Mouse (Mus musculus): ENCODE results near the gene Morn3.
"Not testable (repeated sequence)": the region's sequence is repeated elsewhere in the genome, so short reads cannot be mapped to it uniquely, and the experiment has no call there.

Morn3 gene

DNA sequence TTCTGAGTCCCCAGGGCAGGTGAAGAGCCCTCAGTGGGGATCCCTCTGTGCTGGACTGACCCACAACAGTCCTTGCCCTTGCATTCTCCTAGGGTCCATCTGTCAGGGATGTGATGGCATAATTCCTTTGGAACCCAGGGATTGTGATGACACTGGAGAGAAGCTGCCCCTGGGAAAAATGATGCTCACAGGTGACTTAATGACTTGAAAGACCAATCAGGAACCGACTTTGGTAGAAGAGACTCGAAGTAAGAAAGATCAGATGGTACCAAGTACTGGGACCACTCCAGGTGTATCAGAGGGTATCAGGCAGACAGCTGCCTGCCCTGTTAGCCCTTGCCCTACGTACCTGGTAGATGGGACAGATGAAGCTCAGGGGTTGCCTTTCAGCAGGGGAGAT is at the start of gene Morn3:
Morn3 (minus strand) TSS at position 101 of the 400 bp plus-strand sequence.
- no peak for DNase-seq (ENCODE audit: low spot score in 2 of 2)

DNA sequence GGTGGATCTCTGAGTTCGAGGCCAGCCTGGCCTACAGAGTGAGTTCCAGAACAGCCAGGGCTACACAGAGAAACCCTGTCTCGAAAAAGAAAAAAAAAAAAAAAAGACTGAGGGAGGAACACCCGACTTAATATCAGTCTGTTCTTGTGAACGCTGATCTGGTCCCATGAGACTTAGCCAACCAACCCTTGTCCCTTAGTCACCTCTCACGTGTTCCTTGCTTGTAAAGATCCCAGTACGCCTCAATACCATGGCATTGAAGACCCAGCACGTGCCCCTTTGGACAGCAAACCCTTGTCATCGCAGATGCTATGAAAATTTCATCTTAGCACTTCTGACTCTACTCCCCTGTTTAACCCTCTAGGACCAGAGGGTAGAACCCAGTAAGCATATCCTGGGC is 49.5 kb upstream of the Morn3 start:
- no peak for DNase-seq (ENCODE audit: low spot score in 2 of 2)

DNA sequence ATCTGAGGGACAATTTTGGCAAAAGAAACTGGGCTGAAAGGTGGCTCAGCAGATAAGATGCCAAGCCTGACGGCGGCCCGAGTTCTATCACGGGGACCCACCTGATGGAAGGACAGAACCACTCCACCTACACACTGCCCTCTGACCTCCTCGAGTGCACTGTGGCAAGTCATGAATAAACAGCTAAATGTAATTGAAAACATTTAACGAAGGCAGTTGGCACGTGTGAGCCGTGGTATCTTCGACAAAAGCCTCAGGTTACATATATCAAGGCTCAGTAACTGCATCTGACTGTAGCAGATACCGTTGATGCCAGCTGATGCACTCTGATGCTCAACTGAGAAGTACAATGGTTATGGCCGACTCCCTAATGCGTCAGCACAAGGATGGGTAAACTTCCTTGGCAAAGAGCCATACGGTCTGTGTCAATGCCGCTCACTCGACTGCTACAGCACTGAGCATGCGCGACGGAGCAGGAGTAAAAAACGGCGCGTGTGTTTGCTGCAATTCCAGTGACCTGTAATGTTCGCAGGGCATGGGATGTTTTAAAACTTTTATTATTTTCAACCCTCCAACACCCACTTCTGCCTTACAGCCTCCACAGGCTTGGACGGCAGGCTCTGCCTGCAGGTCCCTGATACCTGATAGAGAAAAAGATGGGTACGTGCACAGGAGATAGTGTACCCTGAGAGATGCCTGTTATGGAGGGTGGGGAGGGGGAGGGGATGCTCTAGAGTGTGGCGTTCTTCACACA is 47.6 kb upstream of the Morn3 start:
- DNase-seq (ENCODE audit: low spot score in 2 of 2): no peak

DNA sequence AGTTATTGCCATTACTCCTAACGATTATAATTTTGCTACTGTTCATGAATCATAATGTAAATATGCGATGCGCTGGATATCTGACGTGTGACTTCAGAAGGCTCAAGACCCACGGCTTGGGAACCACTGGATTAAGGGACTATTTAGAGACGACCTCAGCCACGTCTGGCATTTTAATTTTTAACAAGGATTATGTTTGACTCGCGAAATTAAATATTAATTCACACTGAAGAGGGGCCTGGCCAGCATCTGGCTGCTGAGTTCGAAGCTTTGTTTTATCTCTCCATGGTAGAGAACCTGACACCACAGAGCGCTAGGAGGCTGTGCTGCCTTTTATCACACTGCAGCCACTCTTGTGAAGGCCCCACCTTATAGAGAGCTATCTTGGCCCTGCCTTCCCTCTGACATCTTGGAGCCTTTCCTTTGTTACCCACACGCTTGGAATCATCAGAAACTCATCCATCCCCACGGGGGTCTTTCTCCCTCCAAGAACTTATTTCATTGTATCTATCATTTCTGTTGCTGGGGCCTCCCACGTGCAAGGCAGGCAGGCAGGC is 46.3 kb upstream of the Morn3 start:
- DNase-seq (ENCODE audit: low spot score in 2 of 2): no peak

DNA sequence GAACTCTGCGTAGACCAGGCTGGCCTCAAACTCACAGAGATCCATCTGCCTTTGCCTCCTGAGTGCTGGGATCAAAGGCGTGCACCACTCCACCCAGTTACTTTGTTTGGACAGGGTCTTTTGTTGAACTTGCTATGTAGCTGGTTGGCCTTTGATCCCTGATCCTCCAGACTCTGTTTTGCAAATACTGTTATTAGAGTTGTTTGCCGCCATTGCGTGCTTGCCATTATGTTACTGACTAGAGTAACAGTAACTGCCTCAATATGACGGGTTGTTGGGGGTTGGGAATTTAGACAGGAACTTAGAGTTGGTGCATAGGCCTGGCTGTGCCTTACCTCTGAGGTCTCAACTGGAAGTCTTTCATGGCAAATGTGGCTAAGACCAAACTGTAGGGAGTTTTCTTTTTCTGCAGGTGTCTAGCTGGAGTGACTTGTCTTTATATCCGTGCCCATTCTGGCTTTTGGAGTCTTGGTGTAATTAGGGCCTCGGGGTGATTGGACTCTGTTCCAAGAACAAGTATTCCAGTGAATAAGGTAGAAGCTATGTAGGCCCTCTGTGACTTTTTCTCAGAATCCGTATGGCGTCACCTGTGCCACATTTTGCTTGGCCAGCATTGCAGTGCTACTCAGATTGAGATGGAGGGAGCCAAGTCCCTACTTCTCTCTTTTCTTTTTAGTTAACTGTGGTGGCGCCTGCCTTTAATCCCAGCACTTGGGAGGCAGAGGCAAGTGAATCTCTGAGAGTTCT is 43.9 kb upstream of the Morn3 start:
- no peak for DNase-seq (ENCODE audit: low spot score in 2 of 2)

DNA sequence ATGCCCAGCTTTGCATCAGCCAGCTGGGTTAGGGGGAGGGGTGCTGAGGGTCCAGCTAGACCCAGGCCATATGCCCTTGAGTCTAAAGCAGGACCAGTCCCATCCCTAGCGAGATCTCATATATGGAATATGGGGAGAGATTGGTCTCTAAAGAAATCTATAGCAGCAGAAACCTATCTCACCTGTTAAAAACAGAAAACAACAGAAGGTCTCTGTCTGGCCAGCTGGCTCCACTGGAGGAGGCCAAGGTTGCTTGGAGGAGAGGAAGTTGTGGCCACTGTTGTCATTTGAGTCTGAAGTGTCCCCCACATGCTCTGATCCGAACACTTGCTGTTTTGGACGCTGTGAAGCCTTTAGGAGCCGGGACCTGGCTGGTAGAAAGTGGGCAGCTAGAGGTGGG is 42.0 kb upstream of the Morn3 start:
- no peak for DNase-seq (ENCODE audit: low spot score in 2 of 2)

DNA sequence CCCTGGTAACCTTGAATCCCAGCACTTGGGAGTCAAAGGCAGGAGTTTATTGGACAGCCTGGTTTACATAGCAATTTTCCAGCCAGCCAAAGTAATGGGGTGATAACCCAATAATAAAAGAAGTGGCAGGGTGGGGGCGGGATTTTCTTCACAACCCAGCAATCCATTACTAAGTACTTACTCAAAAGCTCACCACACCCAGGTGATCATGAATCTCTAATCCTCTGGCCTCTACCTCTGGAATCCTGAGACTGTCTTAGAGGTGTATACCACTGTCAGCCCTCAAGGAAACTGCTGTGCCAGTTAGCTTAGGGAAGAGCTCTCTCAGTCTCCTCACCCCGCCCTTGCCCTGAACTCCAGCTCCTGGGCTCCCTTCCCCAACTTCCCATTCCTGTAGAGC is 39.7 kb upstream of the Morn3 start:
- DNase-seq (ENCODE audit: low spot score in 2 of 2): no peak

DNA sequence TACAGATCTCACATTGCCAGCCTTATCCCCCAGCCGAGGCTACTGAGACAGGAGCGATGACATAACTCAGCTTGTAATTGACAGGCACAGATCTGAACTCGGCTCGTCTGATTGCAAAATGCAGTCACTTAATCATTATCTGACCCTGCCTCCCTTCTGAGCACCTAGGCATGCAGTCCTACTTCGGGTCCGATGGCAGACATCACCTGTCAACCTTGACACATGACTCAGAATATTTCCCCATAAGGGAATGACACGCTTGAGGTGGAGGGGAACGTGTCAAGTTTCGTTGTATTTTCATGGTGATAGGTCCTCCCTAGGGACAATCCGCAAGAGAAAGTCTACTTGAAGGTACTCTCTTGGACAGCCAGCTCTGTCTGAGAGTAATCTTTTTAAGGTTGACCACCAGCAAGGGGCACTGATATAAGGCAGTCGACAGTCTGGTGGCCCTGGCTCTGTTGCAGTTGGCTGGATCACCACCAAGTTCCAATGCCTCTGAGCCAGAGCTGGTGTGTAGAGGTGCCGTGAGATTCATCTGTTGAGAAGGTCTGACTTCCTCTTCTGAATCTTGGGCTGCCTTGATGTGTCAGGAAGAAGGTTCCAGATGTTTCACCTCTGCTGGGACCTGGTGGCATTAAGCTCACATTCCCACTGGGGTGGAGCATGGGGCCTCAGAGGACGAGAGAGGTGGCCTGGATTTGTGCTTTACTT is 36.7 kb upstream of the Morn3 start:
- DNase-seq (ENCODE audit: low spot score in 2 of 2): no peak

DNA sequence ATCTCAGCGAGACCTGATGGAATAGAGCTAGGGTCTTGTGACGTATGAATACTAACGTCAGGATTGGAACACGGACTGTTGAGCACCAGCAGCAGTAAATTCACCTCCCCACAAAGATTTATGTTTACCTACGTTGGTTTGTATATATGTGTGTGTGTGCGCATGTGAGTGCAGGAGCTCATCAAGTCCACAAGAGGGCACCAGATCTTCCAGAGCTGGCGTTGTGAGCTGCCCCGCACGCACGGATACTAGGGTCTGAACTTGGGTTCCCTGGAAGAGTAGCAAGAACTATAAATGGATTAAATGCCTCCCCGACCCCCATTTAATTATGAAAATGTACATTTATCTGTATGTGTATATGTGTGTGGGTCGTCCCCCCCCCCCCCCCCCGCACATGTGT is 33.7 kb upstream of the Morn3 start:
- no peak for DNase-seq (ENCODE audit: low spot score in 2 of 2)

DNA sequence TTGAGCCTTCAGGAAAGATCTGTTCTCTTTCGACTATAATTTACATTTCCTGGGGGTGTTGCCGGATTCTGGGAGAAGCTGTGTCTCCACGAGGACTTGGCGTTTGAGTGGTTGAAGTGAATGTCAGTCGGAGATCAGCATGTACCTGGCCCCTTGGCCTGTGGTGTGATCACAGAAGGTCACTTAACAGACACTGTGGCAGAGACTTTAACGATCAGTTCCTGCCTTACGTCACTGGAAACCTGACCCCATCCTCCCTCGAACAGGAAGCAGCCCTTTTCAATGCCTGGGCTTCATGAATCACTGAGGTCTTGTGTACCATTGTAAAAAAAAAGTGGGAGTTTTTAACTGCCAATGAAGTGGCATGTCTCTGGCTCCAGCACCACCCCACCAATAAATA is 33.2 kb upstream of the Morn3 start:
- no peak for DNase-seq (ENCODE audit: low spot score in 2 of 2)

DNA sequence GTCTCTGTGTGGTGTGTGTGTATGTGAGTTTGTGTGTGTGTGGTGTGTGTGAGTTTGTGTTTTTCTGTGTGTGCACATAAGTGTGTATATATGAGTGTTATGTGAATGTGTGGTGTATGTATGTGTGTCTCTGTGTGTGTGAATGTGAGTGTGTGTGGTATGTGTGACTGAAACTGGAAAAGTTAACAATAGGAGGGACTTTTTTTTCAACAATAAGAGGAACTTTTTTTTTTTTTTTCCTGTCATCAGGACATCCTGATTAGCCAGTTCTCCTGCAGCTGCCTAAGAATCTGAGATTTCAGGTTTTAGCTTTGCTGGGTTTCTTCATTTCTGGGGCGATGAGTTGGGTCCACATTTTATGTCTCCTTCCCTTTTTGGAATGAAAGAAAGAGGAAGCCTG is 32.8 kb upstream of the Morn3 start:
- DNase-seq (ENCODE audit: low spot score in 2 of 2): no peak

DNA sequence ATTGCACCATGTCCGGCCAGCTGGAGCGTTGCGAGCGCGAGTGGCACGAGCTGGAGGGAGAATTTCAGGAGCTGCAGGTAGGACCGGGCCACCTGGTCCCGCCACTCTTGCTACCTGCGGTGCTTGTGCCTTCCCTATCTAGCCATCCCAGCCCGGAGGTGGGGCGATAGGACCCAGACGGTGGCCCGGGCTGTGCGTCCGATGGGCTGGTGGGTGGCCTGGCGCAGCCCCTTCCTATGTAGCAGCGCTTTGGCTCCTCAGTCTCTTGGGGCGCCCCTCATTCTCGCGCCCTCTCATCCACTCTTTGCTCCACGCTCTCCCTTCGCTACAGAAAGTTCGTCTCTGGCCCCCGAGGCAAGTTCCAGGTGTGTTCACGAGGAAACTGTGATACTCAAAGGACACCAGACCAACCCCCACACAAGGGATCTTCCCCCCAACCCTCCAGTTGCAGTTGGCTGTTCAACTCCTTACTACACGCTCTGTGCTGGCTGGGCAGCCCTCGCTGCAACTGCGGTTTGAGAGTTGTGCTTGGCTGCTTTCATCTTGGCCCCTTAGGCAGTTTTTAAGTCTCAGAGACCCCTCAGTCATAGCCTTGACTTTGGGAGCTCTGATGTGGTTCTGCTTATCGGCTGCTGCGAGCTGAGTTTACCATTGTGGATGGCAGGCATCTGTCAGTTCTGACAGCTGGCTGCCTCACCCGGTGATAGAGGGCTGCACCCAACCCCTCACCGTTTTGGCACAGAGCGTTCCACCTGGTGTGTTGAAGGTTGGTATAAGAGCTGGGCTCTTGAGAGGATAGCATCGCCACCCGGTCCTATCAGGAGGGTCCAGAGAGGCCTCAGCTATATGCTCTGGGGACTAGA is 29.8 kb upstream of the Morn3 start:
- DNase-seq (ENCODE audit: low spot score in 2 of 2): no peak

DNA sequence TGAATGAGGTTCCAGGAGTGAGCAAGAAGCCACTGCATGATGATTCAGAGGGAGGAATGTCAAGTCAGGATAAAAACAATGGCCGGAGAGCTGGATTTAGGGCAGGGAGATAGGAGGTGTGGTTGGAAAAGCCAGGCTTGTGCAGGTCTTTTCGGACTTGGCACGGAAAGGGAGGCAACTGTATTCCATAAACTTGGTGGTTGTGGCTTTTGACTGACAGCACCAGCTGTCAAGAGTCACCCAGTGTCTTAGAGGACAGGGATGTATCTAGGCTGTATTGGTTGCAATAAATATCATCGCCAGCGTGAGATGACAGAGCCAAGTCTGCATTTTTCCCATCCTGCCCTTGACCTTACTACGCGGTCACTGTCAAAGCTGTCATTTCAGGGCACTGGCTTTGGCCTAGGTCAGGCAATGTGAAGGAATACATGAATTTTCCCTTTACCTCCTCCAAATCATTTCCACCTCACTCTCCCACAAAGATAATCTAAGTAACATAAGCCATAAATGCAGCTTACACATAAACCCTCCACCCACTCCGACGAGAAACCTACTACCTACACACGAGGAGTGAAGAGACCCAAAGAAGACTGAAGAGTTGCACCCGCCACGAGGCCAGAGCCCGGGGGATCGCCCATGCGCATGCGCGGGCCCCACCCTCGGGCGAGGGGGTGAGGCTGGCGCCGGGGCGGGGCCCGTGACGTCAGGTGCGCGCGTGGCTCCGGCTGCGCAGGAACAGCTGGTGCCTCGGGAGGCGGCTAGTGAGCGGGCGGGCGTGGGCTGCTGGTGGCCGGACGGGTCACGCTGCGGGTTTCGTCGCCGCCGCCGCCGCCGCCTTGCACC is 29.0 kb upstream of the Morn3 start:
- DNase-seq (ENCODE audit: low spot score in 2 of 2): peak; percentile 93 to 96

DNA sequence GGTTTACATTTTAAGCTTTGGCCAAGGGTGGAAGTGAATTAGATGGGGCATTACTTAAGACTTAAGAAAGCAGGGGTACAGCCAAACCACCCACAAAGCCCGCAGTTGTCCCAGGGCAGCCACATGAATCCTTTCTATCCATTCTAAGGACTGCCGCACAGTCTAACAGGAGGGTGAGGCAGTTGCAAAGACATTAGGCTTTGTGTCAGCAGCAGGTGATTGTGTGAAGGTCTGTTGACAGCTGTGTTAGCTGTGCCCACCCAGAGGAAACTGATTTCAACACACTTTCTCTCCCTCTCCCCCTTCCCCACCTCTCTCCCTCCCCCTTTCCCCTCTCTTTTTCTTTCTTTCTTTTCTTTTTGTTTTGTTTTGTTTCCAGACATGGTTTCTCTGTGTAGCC is 21.9 kb upstream of the Morn3 start:
- DNase-seq (ENCODE audit: low spot score in 2 of 2): no peak

DNA sequence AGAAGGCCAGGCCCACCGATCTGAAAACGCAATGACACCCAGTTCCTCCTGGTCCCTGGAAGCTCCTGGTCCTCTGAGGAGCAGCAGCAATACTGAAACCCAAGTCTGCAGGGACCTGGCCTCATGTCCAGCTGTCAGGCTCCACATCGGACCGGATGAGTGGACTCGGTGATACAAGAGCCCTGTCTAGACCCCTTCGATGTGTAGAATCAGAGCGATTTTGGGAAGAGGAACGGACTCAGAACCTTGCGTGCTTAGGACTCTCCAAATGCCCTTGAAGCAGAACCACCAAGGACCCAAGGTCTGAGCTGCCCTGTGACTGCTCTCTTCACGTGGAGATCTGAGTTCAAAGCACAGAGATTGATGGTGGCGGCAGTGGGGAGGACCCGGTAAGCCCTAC is 21.3 kb upstream of the Morn3 start, which contains the start of gene Tmem120b:
Tmem120b (plus strand) TSS at position 301 of the 400 bp plus-strand sequence.
- DNase-seq (ENCODE audit: low spot score in 2 of 2): no peak

DNA sequence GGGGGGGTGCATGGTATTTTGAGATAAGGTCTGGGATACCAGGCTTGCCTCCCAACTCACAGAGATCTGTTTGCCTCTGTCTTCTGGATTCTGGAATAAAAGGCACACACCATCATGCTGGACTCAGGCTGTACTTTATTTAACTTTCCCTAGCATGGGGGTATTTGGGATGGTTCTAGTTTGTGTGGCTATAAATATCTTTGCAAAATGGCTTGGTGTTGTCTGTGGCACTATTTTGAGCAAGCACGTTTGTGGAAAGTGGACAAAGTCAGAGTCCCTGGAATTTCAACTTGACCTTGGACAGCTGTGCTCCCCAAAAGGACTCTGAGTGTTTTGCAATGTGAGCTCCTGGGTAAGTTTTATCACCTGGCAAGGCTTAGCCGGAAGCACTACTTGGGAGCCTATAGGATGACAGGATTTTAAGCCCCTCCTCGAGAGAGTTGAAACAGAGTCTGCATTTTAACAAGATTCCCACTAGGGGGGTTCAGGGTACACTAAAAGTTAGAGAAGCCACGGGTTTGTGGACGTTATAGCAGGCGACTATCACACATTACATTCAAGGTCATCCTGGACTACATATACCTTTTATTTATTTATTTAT is 20.7 kb upstream of the Morn3 start:
- peak; percentile 59 to 65 for DNase-seq (ENCODE audit: low spot score in 2 of 2)

DNA sequence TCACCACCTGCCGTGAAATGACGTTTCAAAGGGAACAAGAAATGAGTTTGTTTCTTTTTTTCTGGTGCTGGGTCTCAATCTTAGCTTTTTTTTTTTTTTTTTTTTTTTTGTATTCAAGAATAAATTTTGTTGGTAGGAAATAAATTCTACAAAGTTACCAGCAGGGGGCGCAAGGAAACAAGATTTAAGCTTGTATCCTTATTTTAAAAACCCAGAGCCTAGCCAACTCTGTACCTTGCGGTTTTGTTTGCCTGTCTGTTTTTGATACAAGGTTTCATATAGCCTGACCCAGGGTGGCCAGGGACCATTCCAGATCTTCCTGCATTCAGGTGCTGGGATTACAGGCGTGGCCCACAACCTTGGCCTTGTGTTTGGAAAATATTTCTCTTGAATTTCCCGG is 17.4 kb upstream of the Morn3 start:
- DNase-seq (ENCODE audit: low spot score in 2 of 2): peak in 1 of 2 experiments; percentile 59

DNA sequence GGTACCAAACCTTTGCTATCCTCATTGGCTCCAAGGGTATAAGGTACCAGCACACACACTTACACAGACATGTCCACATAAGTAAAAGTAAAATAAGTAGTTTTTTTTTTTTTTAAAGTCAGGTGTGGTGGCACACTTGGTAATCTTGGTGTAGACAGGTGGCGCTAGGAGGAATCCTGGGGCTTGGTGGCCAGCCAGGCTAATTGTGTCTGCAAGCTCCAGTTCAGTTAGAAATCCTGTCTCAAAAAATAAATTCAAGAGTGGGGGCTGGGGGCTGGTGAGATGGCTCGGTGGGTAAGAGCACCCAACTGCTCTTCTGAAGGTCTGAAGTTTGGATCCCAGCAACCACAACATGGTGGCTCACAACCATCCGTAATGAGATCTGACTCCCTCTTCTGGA is 16.3 kb upstream of the Morn3 start:
- DNase-seq (ENCODE audit: low spot score in 2 of 2): no peak

DNA sequence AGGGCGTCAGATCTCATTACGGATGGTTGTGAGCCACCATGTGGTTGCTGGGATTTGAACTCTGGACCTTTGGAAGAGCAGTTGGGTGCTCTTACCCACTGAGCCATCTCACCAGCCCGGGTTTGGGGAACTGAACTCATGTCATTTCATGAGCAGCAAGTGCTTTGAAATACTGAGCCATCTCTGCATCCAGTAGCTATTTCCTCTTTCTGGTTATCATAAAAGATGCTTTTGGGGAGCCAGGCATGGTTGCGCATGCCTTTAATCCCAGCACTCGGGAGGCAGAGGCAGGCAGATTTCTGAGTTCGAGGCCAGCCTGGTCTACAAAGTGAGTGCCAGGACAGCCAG is 14.6 kb upstream of the Morn3 start:
- not testable (repeated sequence) for DNase-seq (ENCODE audit: low spot score in 2 of 2)

All from heart, adult 9 months (tissue).